Mouse (Mus musculus): ENCODE data around the gene Gm9821. TPM values are rescaled to one million over a fixed set of nuclear protein-coding genes. Genes with fewer than 3 reads are reported as not detected.
A peak's percentile ranks its signal among the peaks of the same experiment; 100 is the strongest.

Gene Gm9821
- total and polyA plus RNA-seq, 2 experiments: not detected

DNA sequence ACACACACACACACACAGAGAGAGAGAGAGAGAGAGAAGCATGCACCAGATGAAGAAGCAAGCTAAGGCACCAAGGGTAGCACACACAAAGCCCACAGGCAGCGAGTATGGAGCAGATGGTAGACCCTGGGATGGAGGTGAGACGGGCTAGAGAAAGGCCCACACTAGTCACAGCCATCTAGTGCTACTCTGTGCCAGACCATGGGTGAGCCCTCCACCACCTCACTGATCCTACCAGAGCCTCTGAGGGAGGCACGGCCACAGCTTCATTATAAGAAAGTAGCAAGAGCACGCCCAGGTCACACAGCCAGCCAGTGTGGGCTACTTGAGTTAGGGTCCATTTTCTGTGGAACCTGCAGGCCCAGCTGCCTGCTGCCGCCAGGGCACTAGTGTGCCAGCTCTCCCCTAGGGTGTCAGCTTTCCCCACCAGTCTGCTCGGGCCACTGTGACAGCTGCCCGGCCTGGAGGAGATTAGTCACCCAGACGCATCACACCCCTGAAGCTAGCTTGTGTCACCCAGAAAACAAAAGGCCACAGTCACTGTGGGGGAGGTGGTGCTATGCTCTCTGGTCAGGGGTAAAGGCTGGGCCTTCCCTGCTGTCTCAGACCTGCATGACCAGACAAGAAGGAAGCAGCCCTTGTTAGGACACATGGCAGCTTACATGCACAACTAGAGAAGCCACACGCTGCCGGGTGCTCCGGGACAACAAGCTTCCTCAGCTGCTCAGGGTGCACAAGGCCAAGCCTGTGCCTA is 2.1 kb downstream of the Gm9821 start:
- TF ChIP-seq CTCF (IDR thresholded peaks at IDR 0.05; ENCODE audit: low read depth, low read length): no peak
- no peak for TF ChIP-seq POLR2A (IDR thresholded peaks at IDR 0.05; ENCODE audit: extremely low read depth, insufficient read depth, low read length)
- DNase-seq (ENCODE audit: extremely low read depth, low read depth, low spot score): no peak
- H3K4me3 ChIP-seq (ENCODE audit: insufficient read depth, low read depth, low read length): no peak overlapping the region
- 71% methylated on average over 11 of the region's 11 CpGs for WGBS
- peaks cover 29% of the 10 kb centered on the region for H3K79me2 ChIP-seq (ENCODE audit: control insufficient read depth, insufficient read depth, low read length)
- peaks cover 11% of the 10 kb centered on the region for H3K4me1 ChIP-seq (ENCODE audit: control insufficient read depth, insufficient read depth, low read length)
- no peaks in the 10 kb centered on the region for H3K27me3 ChIP-seq (ENCODE audit: control insufficient read depth, insufficient read depth, low read length)
- H3K27ac ChIP-seq (replicated peaks; ENCODE audit: insufficient read depth, low read depth, low read length): no peak overlapping the region
- H3K36me3 ChIP-seq (ENCODE audit: control insufficient read depth, insufficient read depth, low read length): no peaks in the 10 kb centered on the region
- no peak overlapping the region for H3K9ac ChIP-seq (ENCODE audit: low read depth, low read length)

DNA sequence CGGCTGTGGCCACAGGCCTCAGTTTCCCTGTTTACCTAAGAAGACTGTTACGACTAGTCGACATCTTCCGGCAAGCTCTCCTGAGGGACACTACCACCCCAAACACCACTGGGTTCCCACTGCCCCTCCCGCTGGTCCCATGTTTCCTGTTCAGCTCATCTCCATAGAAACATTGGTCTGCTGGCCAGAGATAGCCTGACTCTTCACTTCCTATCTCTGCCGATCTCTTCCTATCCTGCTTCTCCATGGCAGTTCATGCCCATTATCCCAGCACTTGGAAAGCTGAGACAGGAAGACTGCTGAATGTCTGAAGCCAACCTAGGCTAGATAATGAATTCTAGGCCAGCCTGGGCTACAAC is 2.6 kb downstream of the Gm9821 start:
- TF ChIP-seq POLR2A (IDR thresholded peaks at IDR 0.05; ENCODE audit: extremely low read depth, insufficient read depth, low read length): no peak
- TF ChIP-seq CTCF (IDR thresholded peaks at IDR 0.05; ENCODE audit: low read depth, low read length): no peak
- WGBS: 76% methylated on average over 6 of the region's 6 CpGs
- Histone ChIP-seq H3K79me2 (ENCODE audit: control insufficient read depth, insufficient read depth, low read length) (peaks cover 31% of the 10 kb centered on the region), H3K4me1 (ENCODE audit: control insufficient read depth, insufficient read depth, low read length) (peaks cover 11% of the 10 kb centered on the region), H3K27ac (replicated peaks; ENCODE audit: insufficient read depth, low read depth, low read length) (no peak overlapping the region), H3K9ac (ENCODE audit: low read depth, low read length) (no peak overlapping the region), H3K36me3 (ENCODE audit: control insufficient read depth, insufficient read depth, low read length) (no peaks in the 10 kb centered on the region), H3K4me3 (ENCODE audit: insufficient read depth, low read depth, low read length) (no peak overlapping the region), H3K27me3 (ENCODE audit: control insufficient read depth, insufficient read depth, low read length) (no peaks in the 10 kb centered on the region)
- DNase-seq (ENCODE audit: extremely low read depth, low read depth, low spot score): no peak

DNA sequence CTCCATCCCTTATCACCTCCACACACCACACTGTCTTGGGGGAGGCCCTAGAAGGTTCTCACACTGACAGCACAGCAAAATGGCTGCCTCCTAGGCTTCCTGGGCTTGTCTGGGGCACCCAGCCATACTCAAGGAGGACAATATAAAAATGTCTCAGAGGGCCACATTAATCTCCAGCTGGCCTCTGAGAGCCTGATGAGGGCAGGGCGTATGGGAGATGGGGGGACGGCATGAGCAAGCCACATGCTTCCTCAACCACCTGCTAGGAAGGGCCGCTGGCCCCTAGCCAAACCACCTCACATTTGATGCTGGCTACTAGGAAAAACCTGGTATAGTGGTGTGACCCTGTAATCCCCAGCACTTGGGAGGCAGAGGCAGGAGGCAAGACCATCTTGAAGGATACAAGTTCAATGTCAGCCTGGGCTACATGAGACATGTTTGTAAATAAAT is 3.3 kb downstream of the Gm9821 start:
- H3K4me3 ChIP-seq (ENCODE audit: insufficient read depth, low read depth, low read length): no peak overlapping the region
- H3K79me2 ChIP-seq (ENCODE audit: control insufficient read depth, insufficient read depth, low read length): peaks cover 37% of the 10 kb centered on the region
- peaks cover 14% of the 10 kb centered on the region for H3K4me1 ChIP-seq (ENCODE audit: control insufficient read depth, insufficient read depth, low read length)
- no peak for DNase-seq (ENCODE audit: extremely low read depth, low read depth, low spot score)
- no peaks in the 10 kb centered on the region for H3K36me3 ChIP-seq (ENCODE audit: control insufficient read depth, insufficient read depth, low read length)
- H3K27me3 ChIP-seq (ENCODE audit: control insufficient read depth, insufficient read depth, low read length): no peaks in the 10 kb centered on the region
- no peak for TF ChIP-seq CTCF (IDR thresholded peaks at IDR 0.05; ENCODE audit: low read depth, low read length)
- no peak for TF ChIP-seq POLR2A (IDR thresholded peaks at IDR 0.05; ENCODE audit: extremely low read depth, insufficient read depth, low read length)
- H3K9ac ChIP-seq (ENCODE audit: low read depth, low read length): no peak overlapping the region
- WGBS: 80% methylated on average over 3 of the region's 3 CpGs
- H3K27ac ChIP-seq (replicated peaks; ENCODE audit: insufficient read depth, low read depth, low read length): no peak overlapping the region

- no peak for DNase-seq (ENCODE audit: extremely low read depth, low read depth, low spot score)
- Histone ChIP-seq H3K27me3 (ENCODE audit: control insufficient read depth, insufficient read depth, low read length) (no peaks in the 10 kb centered on the region), H3K4me1 (ENCODE audit: control insufficient read depth, insufficient read depth, low read length) (peaks cover 14% of the 10 kb centered on the region), H3K9ac (ENCODE audit: low read depth, low read length) (peak overlapping the region; percentile 40), H3K27ac (replicated peaks; ENCODE audit: insufficient read depth, low read depth, low read length) (peak overlapping the region; percentile 28), H3K4me3 (ENCODE audit: insufficient read depth, low read depth, low read length) (no peak overlapping the region), H3K79me2 (ENCODE audit: control insufficient read depth, insufficient read depth, low read length) (peaks cover 34% of the 10 kb centered on the region), H3K36me3 (ENCODE audit: control insufficient read depth, insufficient read depth, low read length) (no peaks in the 10 kb centered on the region)
- 56% methylated on average over 17 of the region's 17 CpGs for WGBS
- no peak for TF ChIP-seq POLR2A (IDR thresholded peaks at IDR 0.05; ENCODE audit: extremely low read depth, insufficient read depth, low read length)
- no peak for TF ChIP-seq CTCF (IDR thresholded peaks at IDR 0.05; ENCODE audit: low read depth, low read length)
Measured at GRCm38 (mm10) chr2:91949411-91950274, 4.1 kb downstream of the Gm9821 start.

DNA sequence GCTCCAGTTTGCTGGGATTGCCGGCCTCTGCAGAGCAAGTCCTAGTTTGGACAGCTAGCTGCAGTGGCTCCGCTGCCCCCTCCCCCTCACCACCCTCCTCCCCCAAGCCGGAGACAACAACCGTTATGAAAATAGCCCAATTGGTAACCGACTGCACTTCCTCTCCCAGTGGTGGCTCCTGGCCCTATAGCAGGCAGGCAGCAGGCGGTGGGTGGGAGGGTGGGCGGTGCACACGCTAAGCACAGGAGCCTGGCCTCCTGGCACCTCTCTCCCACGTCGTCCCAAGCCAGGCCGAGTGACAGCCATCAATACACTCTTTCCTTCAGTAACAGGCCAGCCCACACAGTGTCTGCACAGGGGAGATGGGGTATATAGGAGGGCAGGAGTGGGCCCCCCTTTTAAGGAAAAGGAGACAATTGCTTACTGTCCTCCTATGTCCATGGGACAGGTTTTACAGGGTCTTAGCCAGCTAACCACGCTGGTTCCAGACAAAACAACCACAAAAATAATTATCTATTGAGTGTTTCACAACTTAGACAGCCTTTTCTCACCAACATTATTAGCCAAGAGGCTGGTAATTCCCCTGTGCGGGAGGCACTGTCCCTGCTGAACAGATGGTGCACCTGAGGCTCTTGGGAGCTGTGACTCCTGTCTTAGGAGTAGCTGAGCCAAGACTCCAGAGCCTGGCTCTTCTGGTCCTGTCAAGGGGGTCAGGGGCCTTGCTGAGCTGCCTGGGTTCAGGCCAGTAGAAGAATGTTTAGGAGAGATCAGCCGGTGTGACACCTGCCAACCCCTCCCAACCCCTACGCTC is 5.0 kb downstream of the Gm9821 start:
- peaks cover 21% of the 10 kb centered on the region for H3K4me1 ChIP-seq (ENCODE audit: control insufficient read depth, insufficient read depth, low read length)
- no peaks in the 10 kb centered on the region for H3K27me3 ChIP-seq (ENCODE audit: control insufficient read depth, insufficient read depth, low read length)
- 11% methylated on average over 15 of the region's 15 CpGs for WGBS
- no peak for TF ChIP-seq POLR2A (IDR thresholded peaks at IDR 0.05; ENCODE audit: extremely low read depth, insufficient read depth, low read length)
- no peak for TF ChIP-seq CTCF (IDR thresholded peaks at IDR 0.05; ENCODE audit: low read depth, low read length)
- H3K9ac ChIP-seq (ENCODE audit: low read depth, low read length): peak overlapping the region; percentile 43; the same call in 1 of the 2 replicates
- DNase-seq (ENCODE audit: extremely low read depth, low read depth, low spot score): no peak
- H3K27ac ChIP-seq (replicated peaks; ENCODE audit: insufficient read depth, low read depth, low read length): peak overlapping the region; percentile 36
- H3K36me3 ChIP-seq (ENCODE audit: control insufficient read depth, insufficient read depth, low read length): no peaks in the 10 kb centered on the region
- H3K79me2 ChIP-seq (ENCODE audit: control insufficient read depth, insufficient read depth, low read length): peaks cover 29% of the 10 kb centered on the region
- no peak overlapping the region for H3K4me3 ChIP-seq (ENCODE audit: insufficient read depth, low read depth, low read length)

Data from liver, adult 2 months (tissue).